Mouse (Mus musculus): ENCODE measurements around the gene Acp1.

- TF ChIP-seq EP300 (IDR thresholded peaks at IDR 0.05; ENCODE audit: low read depth) (no peak), CTCF (IDR thresholded peaks at IDR 0.05; ENCODE audit: low read depth) (no peak)
Observed at GRCm38 (mm10) chr12:30897039-30897438, 14.3 kb downstream of the Acp1 start.
